Mouse (Mus musculus): ENCODE results near the gene Dcakd. TPM values are rescaled to one million over a fixed set of nuclear protein-coding genes. Genes with fewer than 3 reads are reported as not detected.

The Dcakd gene
- total and polyA plus RNA-seq, 2 experiments from 2014 or later = 165 to 191 TPM

GRCm38 (mm10) chr11:102990152-102990663 lies 37.9 kb downstream of the Dcakd start:
- Histone ChIP-seq H3K36me3 (ENCODE audit: insufficient read depth, low read length) (peaks cover 14% of the 10 kb centered on the region), H3K27me3 (ENCODE audit: insufficient read depth, low read length) (peaks cover 8% of the 10 kb centered on the region), H3K9ac (replicated peaks; ENCODE audit: low read length, poor library complexity, severe bottlenecking) (peak overlapping the region; percentile 33; the same call in 1 of the 2 replicates), H3K4me2 (ENCODE audit: low read depth, low read length, poor library complexity, severe bottlenecking) (peak overlapping the region; percentile 71), H3K27ac (ENCODE audit: low read depth, low read length) (no peak overlapping the region), H3K9me3 (ENCODE audit: low read length) (no peaks in the 10 kb centered on the region), H3K4me3 (ENCODE audit: low read depth, low read length) (peak overlapping the region; percentile 30), H3K4me1 (ENCODE audit: insufficient read depth, low read length) (peaks cover 11% of the 10 kb centered on the region)
- WGBS = 3% methylated on average over 29 of the region's 29 CpGs
- DNase-seq (ENCODE audit: low spot score) (no peak), ATAC-seq (ENCODE audit: low FRiP score) (no peak)
- peak; percentile 44 for TF ChIP-seq CTCF (IDR thresholded peaks at IDR 0.05)

- ATAC-seq (ENCODE audit: low FRiP score) (no peak), DNase-seq (ENCODE audit: low spot score) (no peak)
- Histone ChIP-seq H3K4me2 (ENCODE audit: low read depth, low read length, poor library complexity, severe bottlenecking) (peak overlapping the region; percentile 71), H3K9me3 (ENCODE audit: low read length) (no peaks in the 10 kb centered on the region), H3K4me1 (ENCODE audit: insufficient read depth, low read length) (peaks cover 11% of the 10 kb centered on the region), H3K27me3 (ENCODE audit: insufficient read depth, low read length) (peaks cover 8% of the 10 kb centered on the region), H3K4me3 (ENCODE audit: low read depth, low read length) (peak overlapping the region; percentile 30), H3K36me3 (ENCODE audit: insufficient read depth, low read length) (peaks cover 9% of the 10 kb centered on the region), H3K9ac (replicated peaks; ENCODE audit: low read length, poor library complexity, severe bottlenecking) (peak overlapping the region; percentile 33; the same call in 1 of the 2 replicates), H3K27ac (ENCODE audit: low read depth, low read length) (no peak overlapping the region)
- 7% methylated on average over 27 of the region's 28 CpGs for WGBS
- no peak; the same call in 1 of the 2 replicates for TF ChIP-seq CTCF (IDR thresholded peaks at IDR 0.05)
Measured at GRCm38 (mm10) chr11:102989641-102990151, 38.4 kb downstream of the Dcakd start.

GRCm38 (mm10) chr11:102985160-102985559 lies 43.0 kb downstream of the Dcakd start:
- H3K4me2 ChIP-seq (ENCODE audit: low read depth, low read length, poor library complexity, severe bottlenecking) = no peak overlapping the region
- H3K4me1 ChIP-seq (ENCODE audit: insufficient read depth, low read length) = 0 out of 2 replicates have a peak, but pooled peaks cover 5% of the 10 kb centered on the region
- 58% methylated on average over 6 of the region's 6 CpGs for WGBS
- H3K36me3 ChIP-seq (ENCODE audit: insufficient read depth, low read length) = no peaks in the 10 kb centered on the region
- no peak for DNase-seq (ENCODE audit: low spot score)
- no peak for ATAC-seq (ENCODE audit: low FRiP score)
- H3K9me3 ChIP-seq (ENCODE audit: low read length) = no peaks in the 10 kb centered on the region
- H3K9ac ChIP-seq (replicated peaks; ENCODE audit: low read length, poor library complexity, severe bottlenecking) = no peak overlapping the region
- H3K4me3 ChIP-seq (ENCODE audit: low read depth, low read length) = no peak overlapping the region
- peaks cover 8% of the 10 kb centered on the region; the same call in 1 of the 2 replicates for H3K27me3 ChIP-seq (ENCODE audit: insufficient read depth, low read length)
- H3K27ac ChIP-seq (ENCODE audit: low read depth, low read length) = no peak overlapping the region
- no peak for TF ChIP-seq CTCF (IDR thresholded peaks at IDR 0.05)

- 50% methylated on average over 4 of the region's 4 CpGs for WGBS
- ATAC-seq (ENCODE audit: low FRiP score) = no peak
Measured at GRCm38 (mm10) chr11:102984615-102985014, 43.5 kb downstream of the Dcakd start.

GRCm38 (mm10) chr11:102984086-102984485 lies 44.0 kb downstream of the Dcakd start:
- Histone ChIP-seq H3K27ac (ENCODE audit: low read depth, low read length) (no peak overlapping the region), H3K4me3 (ENCODE audit: low read depth, low read length) (no peak overlapping the region), H3K36me3 (ENCODE audit: insufficient read depth, low read length) (no peaks in the 10 kb centered on the region)

More at GRCm38 (mm10) chr11:102984615-102985014, 43.5 kb downstream of the Dcakd start:
- peaks cover 6% of the 10 kb centered on the region; the same call in 1 of the 2 replicates for H3K27me3 ChIP-seq (ENCODE audit: insufficient read depth, low read length)
- H3K27ac ChIP-seq (ENCODE audit: low read depth, low read length) = no peak overlapping the region
- H3K4me3 ChIP-seq (ENCODE audit: low read depth, low read length) = no peak overlapping the region
- no peak overlapping the region for H3K4me2 ChIP-seq (ENCODE audit: low read depth, low read length, poor library complexity, severe bottlenecking)
- H3K4me1 ChIP-seq (ENCODE audit: insufficient read depth, low read length) = 0 out of 2 replicates have a peak, but pooled peaks cover 2% of the 10 kb centered on the region
- H3K9me3 ChIP-seq (ENCODE audit: low read length) = no peaks in the 10 kb centered on the region
- no peak for DNase-seq (ENCODE audit: low spot score)
- H3K9ac ChIP-seq (replicated peaks; ENCODE audit: low read length, poor library complexity, severe bottlenecking) = no peak overlapping the region
- no peaks in the 10 kb centered on the region for H3K36me3 ChIP-seq (ENCODE audit: insufficient read depth, low read length)
- TF ChIP-seq CTCF (IDR thresholded peaks at IDR 0.05) = no peak

GRCm38 (mm10) chr11:102981151-102981890 lies 46.8 kb downstream of the Dcakd start:
- 65% methylated on average over 10 of the region's 10 CpGs for WGBS
- Histone ChIP-seq H3K9me3 (ENCODE audit: low read length) (no peaks in the 10 kb centered on the region), H3K27ac (ENCODE audit: low read depth, low read length) (no peak overlapping the region), H3K4me3 (ENCODE audit: low read depth, low read length) (no peak overlapping the region), H3K9ac (replicated peaks; ENCODE audit: low read length, poor library complexity, severe bottlenecking) (no peak overlapping the region), H3K36me3 (ENCODE audit: insufficient read depth, low read length) (no peaks in the 10 kb centered on the region), H3K4me1 (ENCODE audit: insufficient read depth, low read length) (no peaks in the 10 kb centered on the region), H3K4me2 (ENCODE audit: low read depth, low read length, poor library complexity, severe bottlenecking) (no peak overlapping the region), H3K27me3 (ENCODE audit: insufficient read depth, low read length) (no peaks in the 10 kb centered on the region)
- TF ChIP-seq CTCF (IDR thresholded peaks at IDR 0.05) = no peak
- DNase-seq (ENCODE audit: low spot score) = no peak
- ATAC-seq (ENCODE audit: low FRiP score) = no peak

More at GRCm38 (mm10) chr11:102984086-102984485, 44.0 kb downstream of the Dcakd start:
- Histone ChIP-seq H3K4me1 (ENCODE audit: insufficient read depth, low read length) (no peaks in the 10 kb centered on the region), H3K4me2 (ENCODE audit: low read depth, low read length, poor library complexity, severe bottlenecking) (no peak overlapping the region), H3K27me3 (ENCODE audit: insufficient read depth, low read length) (peaks cover 1% of the 10 kb centered on the region; the same call in 1 of the 2 replicates), H3K9me3 (ENCODE audit: low read length) (no peaks in the 10 kb centered on the region), H3K9ac (replicated peaks; ENCODE audit: low read length, poor library complexity, severe bottlenecking) (no peak overlapping the region)
- no peak for ATAC-seq (ENCODE audit: low FRiP score)
- WGBS = 91% methylated on average over 9 of the region's 9 CpGs
- no peak for TF ChIP-seq CTCF (IDR thresholded peaks at IDR 0.05)
- no peak for DNase-seq (ENCODE audit: low spot score)

All from midbrain, postnatal 0 days (tissue).